Mouse (Mus musculus): ENCODE measurements around the gene Tmem121.

- peak; percentile 56 for TF ChIP-seq CTCF (IDR thresholded peaks at IDR 0.05; ENCODE audit: borderline replicate concordance, extremely low read depth, insufficient read depth, insufficient read length)
- no peak for TF ChIP-seq POLR2A (IDR thresholded peaks at IDR 0.05; ENCODE audit: borderline replicate concordance, extremely low read depth, insufficient read depth, insufficient read length, poor library complexity, severe bottlenecking)
Measured at GRCm38 (mm10) chr12:113219867-113220266, 34.1 kb downstream of the Tmem121 start.
